Mouse (Mus musculus) right cerebral cortex, postnatal 10 days (tissue): ENCODE data around the gene Ctsa.
"Not testable (repeated sequence)": the region's sequence is repeated elsewhere in the genome, so short reads cannot be mapped to it uniquely, and the experiment has no call there.

ENCODE experiments used
- DNase-seq, 2 experiments: peaks; one replicate each; pipeline ENCODE4 v3.0.0; 2021; ENCODE audit warnings: low spot score in 2 of 2

The Ctsa gene

DNA sequence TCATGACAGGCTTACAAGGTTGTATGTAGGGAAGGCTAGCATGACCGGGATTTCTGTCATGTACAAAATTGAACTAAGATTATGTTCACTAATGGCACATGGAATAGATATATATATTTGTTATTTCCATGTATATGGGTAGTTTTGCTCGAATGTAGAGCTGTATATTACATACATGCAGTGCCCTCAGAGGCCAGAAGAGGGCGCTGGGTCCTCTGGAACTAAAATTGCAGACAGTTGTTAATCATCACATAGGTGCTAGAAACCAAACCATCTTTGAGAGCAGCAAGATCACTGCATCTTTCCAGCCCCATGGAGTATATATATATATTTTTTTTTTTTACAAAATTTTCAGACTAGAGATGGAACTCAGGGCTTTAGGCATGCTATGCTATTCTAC lies 13.1 kb downstream of the Ctsa start:
- peak in 1 of 2 experiments; percentile 21 for DNase-seq

DNA sequence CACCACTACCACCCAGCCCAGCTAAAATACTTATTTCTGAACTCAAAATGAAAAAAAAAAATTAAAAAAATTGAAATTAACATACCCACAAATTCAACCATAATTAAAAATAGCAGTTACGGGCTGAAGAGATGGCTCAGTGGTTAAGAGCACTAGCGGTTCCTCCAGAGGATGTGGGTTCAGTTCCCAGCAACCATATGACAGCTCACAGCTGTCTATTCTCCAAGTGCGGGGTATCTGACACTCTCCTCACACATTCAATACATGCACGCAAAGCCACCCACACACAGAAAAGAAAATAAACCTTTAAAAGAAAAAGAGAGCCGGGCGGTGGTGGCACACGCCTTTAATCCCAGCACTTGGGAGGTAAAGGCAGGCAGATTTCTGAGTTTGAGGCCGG lies 17.4 kb downstream of the Ctsa start:
- DNase-seq = no peak

DNA sequence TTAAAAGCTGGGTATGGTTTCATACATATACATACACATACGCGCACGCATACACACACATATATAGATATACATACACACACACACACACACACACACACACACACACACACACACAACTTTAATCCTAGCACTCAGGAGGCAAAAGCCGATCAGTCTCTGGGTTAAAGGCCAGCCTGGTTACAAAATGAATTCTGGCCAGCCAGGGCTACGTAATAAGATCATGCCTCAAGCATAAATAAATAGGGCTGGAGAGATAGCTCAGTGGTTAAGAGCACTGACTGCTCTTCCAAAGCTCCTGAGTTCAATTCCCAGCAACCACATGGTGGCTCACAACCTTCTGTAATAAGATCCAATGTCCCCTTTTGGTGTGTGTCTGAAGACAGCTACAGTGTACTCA lies 22.9 kb downstream of the Ctsa start:
- not testable (repeated sequence) for DNase-seq

DNA sequence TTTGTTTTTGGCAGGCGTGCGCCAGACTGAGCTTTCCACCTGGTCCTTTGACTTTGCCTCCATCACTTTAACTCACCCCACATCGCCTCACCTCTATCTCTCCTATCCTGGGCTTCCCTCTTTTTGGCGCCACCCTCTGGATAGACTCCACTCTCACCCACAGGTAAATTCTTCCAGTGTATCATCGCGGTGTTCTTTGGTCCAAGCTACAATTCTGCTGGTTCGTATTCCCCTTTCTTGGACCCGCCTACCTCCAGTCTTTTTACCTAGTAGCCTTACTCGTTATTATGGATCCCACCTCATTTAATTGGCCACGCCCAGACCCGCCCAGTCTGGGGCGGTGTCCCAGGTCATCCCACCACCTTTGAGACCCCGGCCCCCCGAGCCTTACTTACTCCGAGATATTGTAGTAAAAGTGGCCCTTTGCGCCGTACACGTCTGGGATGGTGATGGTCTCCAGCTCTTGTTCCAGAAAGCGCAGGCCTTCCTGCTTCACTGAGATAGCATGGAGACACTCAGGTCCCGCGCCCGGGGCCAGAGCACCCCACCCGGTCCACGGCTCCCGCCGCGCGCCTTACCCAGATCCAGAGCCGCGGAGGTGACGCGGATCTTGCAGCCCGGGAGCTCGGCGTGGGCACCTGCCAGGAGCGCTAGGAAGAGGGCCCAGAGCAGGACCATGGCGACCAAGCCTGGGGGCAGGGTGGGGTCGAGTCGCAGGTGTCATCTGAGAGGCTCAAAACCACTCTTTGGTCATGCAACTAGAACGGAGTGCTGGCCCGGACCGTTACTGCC lies 23.8 kb downstream of the Ctsa start:
- no peak for DNase-seq

DNA sequence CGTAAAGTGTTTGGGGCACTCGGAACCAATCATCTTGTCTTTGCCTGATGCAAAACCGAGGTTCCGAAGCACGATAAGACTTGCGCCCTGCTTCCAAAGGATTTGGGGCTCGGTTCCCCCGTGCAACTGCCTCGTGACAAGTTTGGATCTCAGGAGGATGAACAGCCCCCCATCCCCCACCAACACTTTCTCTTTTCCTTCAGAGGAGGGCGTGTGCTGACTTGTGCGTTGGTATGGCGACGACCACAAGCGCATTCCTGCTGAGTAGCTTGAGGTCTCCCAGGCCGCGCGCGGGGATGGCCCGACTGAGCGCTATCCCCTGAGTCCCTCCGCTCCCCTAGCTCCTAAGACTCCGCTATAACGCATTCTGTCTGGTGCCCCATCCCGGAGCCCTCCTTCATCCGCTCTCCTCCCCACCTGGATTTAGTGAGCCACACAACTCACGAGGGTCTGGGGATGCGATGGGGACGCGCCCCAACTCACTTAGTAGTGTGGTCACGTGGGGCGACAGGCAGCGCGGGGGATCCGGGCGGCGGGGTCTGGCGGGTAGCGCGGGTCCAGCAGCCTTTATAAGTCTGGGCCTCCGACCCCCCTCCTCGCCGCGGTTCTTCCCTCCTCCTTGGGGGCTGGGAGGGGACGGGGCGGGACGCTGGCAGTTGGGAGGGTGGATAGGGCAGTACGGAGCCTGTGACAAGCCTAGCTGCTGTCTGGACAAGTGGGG lies 24.6 kb downstream of the Ctsa start, which contains the start of gene Pltp:
Gene Pltp, minus strand, starts transcription at position 611 of the 721 bp plus-strand sequence.
- peak; percentile 62 to 71 for DNase-seq

DNA sequence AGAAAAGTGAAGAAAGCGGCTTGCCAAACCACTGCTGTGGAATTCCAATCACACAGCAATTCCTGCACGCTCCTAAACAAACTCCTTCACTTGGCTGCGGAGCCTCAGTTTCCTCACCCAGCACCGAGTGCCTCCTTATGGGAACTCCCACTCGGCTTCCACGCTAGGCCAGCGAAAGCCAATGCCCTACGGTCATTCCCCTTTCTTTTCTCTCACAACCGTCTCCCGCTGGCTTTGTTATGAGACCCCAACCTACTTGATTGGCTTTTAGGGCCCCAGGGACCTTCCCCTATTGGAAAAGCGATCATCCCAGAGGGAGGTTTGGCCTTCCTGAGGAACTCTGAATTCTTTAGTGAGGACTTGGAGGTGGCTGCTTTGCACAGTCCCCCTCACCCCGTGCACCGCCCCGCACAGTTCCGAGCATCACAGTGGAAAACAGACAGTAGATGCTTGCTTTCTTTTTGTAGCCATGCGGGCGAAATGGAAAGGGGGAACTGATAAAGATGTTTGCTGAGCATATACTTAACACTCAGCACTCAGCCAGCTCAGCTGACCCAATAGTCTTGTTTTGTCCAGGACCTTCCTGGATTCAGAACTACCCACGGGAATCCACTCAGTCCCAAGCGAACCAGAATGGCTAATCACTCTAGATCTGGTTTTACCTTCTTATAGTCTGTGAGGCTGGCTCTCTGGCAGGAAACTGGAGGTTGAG lies 25.3 kb downstream of the Ctsa start:
- DNase-seq = no peak

DNA sequence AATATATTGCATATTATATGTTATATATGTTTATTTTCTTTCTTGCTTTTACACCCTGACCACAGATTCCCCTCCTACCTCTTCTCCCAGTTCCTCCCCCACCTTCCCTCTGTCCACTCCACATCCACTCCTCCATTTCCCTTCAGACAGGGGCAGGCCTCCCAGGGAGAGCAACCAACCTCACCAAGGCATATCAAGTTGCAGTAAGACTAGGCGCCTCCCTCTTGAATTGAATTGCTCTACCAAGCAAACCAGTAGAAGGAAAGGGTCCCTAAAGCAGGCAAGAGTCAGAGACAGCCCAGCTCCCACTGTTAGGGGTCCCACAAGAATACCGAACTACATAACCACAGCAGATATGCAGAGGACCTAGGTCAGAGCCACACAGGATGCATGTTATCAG lies 26.5 kb downstream of the Ctsa start:
- DNase-seq = no peak

DNA sequence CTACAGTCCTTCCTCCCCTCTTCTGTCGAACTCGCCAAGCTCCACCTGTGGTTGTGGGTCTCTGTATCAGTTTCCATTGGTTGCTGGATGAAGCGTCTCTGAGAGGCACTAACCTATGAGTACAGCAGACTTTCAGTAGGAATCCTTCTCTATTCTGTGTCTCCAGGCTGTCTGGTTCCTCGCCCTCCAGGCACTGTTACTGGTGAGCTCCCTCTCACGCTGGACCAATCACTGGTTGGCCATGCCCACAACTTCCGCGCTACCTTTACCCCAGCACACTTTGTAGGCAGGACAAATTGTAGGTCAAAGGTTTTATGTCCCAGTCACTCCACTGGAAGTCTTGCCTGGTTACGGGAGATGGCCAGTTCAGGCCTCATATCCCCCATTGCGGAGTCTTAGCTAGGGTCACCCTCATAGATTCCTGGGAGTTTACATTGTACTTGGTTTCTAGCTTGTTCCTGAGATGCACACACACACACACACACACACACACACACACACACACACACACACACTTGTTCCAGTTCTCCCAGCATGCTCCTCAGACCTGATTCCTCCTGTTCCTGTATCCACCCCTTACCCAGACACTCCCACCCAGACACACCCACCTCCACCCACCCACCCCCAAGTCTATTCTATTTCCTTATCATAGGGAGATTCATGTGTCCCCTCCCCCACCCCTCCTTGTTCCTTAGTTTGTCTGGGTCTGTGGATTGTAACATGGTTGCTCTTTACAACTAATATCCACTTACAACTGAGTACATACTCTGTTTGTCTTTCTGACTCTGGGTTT lies 27.2 kb downstream of the Ctsa start:
- DNase-seq = no peak

DNA sequence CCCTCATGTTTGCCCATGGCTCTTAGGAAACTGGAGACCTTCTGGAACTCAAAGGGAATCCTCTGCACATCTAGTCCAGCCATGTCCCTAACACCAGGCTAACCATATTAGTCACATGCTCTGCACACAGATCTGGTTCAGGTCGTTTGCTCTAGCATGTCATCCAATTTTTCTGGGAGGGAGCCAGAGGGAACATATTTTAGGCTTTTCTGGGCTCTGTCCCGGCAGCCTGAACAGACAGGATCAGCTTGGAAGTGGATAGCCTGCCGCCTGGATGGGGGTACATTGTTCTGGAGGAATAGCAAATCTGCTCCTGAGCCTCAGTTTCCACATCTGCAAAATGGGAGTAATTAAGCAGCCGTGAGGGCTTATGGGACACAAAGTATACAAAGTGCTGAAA lies 28.4 kb downstream of the Ctsa start:
- DNase-seq = no peak

DNA sequence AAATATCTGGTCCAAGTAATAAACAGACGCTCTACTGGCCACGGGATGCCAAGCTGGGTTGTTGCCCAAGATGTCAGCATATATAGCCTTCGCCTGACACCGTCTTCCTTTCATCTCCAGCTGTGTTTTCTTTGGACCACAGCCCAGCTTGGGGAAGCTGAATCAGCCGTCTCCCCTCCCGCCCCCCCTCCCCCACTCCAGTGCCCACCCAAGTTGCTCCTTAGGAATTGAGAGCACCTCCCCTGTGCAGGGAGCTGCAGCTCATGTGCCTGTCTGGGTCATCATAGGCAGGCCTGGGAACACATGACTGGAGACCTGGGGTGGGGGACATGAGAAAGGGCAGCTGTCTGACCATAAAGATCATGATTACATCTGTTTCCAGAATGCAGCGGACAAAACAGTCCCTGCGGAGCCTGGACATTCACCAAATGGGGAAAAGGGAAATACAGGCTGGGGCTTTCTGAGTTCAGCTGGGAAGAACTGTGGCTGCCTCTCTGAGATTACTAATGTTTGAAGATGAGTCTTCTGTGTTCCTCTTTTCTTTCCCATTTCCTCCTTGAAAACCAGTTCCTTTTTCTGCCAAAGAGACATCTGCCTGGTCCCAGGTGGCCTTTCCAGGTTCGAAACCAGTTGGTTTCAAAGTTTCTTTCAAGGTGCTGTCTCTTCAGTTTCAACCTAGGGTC lies 29.6 kb downstream of the Ctsa start:
- peak; percentile 63 to 71 for DNase-seq

DNA sequence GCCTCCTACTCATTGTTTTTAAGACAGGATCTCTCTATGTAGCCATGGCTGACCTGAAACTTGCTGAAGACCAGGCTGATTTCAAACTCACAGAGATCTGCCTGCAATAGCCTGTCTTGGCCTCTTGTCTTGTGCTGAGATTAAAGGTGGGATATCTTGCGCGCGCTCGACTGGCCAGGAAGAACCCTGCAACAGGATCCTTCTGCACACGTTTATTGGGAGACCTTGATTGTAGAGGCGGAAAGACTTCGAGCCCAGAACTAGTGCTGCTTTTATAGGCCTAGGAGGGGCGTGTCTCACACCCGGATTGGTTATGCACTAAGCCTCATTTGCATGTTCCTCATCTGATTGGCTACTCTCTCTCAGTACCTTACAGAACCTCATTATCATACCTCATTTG lies 30.7 kb downstream of the Ctsa start:
- not testable (repeated sequence) for DNase-seq

DNA sequence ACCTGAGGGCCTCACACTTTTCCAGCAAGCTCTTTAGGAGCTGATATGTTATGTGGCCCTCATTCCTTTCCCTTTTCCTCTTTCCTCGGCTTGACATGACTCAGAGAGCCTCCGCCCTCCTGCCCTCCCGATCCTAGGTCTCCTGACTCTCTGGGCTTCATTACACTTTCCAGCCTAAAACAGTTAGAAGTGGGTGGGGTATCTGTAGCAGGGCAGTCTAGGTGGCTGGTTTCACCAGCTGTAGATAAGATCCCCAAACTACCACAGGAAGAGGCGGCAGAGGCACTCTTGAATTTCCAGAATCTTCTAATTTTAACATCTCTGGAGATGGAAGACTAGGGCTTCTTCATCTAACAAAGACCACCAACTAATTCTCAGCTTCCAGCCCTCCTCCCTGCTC lies 31.9 kb downstream of the Ctsa start:
- no peak for DNase-seq

DNA sequence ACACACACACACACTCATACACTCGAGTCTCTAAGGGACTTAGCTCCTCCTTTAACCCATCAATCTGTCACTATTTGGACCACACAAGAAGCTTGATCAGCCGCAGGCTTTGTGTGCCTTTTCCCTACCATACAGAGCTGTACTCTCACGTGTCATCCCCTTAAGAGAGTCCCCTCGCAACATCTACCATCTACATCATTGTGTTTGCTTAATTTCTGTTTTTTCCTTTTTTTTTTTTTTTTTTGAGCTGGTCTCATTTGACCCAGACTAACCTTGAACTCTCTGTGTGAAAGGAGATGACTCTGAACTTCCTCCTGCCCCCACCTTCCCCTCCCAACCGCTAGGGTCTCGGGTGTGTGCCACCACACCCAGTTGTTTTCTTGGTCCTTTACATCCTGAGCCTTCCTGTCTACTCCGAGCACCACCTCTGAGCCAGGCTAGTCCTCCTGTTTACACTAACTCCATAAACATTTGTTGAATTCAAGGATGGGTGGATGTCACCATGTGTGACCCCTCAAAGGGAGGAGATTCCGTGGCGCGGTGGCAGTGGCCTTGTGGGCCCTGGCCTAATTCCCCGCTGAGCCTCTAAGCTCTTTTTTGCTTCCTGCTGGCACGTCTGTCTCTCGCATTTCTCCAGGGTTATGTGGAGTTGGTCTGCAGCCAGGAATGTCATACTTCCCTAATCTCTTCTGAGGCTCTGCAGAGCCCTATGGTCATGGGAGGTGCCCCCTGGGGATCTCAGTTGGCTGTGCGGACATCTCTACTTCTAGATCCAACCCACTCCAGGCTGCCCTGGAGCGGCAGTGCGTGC lies 34.3 kb downstream of the Ctsa start:
- no peak for DNase-seq

DNA sequence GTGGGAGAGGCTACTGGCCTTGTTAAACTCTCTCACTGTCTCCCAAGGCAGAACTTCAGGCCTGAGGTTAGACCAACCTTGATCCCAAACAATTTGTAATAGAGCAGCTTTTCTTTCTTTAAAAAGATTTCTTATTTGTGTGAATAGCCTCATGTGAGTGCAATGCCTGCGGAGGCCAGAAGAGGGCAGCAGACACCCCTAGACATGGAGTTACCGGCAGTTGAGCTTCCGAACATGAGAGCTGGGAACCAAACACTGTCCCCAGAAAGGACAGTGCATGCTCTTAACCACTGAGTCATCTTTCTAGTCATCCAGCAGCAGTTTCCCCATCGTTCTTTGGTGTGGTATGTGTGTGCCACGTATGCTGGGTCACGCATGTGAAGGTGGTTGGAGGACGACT lies 34.9 kb downstream of the Ctsa start:
- no peak for DNase-seq

DNA sequence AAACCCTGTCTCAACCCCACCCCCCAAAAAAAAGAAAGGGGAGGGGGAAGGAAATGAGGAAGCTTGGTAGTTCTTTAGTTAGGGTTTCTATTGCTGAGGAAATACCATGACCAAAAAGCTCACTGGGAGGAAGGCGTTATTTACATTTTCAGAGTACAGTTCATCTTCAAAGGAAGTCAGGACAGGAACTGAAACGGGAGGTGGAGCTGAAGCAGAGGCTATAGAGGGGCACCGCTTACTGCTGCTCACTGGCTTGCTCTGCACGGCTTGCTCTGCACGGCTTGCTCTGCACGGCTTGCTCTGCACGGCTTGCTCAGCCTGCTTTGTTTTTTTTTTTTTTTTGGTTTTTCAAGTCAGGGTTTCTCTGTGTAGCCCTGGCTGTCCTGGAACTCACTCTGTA lies 35.8 kb downstream of the Ctsa start:
- DNase-seq = no peak

DNA sequence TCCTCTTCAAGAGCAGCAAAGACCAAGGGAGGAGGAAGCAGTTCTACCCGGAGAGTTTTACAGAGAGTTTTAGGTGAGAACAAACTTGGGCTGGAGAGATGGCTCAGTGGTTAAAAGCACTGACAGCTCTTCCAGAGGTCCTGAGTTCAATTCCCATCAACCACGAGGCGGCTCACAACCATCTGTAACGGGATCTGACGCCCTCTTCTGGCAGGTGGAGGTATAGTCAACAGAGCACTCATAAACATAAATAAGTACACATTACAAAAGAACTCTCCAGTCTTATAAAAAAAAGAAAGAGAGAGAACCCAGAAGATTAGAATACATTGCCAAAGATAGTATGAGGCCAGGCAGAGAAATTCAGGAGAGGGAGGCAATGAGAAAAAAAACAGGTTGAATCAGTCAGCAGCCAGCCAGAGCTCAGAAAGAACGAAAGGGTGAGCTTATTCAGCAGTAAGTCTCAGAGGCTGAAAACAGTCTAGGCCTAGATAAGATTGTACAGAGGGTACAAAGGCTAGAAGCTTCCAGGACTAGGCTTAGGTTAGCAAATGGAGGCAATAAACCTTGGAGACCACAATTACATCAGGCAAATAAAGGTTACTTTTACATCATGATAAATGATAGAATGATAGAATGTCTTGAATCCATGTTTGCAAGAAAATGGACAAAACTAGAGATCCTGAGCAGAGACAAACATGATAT lies 39.1 kb downstream of the Ctsa start:
- DNase-seq = no peak

DNA sequence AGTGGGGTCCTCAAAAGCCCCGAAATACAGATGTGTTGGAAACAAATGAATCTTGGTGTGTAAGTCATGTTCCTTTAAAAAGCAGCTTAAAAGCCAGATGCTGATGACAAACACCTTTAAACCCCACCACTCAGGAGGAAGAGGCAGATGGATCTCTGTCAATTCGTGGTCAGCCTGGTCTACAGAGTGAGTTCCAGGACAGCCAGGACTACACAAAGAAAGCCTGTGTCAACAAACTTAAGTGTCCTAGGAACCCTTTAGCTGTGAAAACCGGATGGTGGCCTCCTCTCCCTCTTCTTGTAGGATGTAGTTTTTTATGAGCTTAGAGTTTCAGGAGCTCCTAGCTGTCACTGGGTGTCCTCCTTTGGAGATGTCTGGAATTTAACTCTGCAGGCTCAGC lies 40.9 kb downstream of the Ctsa start:
- no peak for DNase-seq

DNA sequence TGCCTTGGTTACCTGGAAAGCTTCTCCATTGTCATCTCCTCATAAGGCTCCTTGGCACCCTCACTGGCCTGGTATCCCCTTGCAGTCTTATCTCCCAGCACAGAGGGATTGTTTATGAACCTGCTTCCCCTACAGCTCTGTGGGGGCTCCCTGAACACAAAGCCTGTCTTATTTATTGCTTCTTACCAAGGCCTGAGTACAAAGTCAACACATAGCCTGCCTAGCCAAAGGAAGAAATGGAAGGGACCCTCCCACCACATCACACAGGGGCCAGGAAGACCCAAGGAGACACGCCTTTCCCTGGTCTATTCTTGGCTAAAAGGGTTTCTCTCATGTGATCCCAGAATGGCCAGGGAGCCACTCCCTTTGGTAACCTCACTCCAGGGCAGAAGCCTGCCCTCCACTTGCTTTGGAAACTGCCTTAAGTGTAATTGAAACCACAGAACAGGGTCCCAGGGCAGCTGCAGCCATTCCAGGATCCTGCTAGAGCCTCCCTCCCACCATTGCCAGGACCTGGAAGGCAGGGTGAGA lies 41.6 kb downstream of the Ctsa start:
- DNase-seq = no peak

DNA sequence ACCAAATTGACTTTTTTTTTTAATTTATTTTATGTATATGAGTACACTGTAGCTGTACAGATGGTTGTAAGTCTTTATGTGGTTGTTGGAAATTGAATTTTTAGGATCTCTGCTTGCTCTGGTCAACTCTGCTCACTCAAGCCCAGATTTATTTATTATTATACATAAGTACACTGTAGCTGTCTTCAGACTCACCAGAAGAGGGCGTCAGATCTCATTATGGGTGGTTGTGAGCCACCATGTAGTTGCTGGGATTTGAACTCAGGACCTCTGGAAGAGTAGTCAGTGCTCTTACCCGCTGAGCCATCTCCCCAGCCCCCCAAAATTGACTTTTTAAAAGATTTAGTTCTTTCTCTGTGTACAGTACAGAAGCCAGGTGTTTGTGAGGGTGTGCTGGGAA lies 43.0 kb downstream of the Ctsa start:
- DNase-seq = not testable (repeated sequence)
